Mouse (Mus musculus) gonadal fat pad, adult 2 months (tissue): Measurements from ENCODE around the gene Mei1. TPM values are rescaled to one million over a fixed set of nuclear protein-coding genes. Genes with fewer than 3 reads are reported as not detected.

ENCODE experiments used
- DNase-seq: peaks from one replicate; pipeline ENCODE4 v3.0.0-alpha.2; 2012; ENCODE audit warnings: low read depth
- polyA plus RNA-seq: library from polyadenylated mRNA; depleted of rRNA; stranded (reverse); fragments of >200 nt; gene quantifications from 2 replicates; pipeline ENCODE4 v1.2.3, GENCODE M21; 2012; rRNA removed

Gene Mei1
- 0.04 and 0.06 TPM in 2 replicates for polyA plus RNA-seq

DNA sequence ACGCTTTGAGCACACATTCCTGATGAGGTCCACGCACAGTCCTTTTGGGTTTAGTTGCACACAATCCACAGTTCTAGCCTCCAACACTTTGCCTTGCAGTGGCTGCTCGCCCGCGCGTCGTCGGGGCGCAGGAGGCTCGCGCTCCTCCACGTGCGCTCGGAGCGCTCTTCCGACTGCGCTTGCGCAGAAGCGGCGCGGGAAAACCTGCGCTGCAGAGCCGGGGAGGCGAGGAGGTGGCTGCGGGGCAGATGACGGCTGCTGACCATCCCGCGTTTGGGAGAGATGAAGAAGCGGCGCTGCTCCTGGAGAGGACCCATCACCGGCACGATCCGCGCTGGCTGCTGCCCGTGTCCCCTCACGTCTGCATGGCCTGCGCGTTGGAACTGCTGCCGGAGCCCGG lies at the start of gene Mei1:
Gene Mei1 (plus strand): TSS at position 99 of the 400 bp plus-strand sequence.
- DNase-seq: no peak

DNA sequence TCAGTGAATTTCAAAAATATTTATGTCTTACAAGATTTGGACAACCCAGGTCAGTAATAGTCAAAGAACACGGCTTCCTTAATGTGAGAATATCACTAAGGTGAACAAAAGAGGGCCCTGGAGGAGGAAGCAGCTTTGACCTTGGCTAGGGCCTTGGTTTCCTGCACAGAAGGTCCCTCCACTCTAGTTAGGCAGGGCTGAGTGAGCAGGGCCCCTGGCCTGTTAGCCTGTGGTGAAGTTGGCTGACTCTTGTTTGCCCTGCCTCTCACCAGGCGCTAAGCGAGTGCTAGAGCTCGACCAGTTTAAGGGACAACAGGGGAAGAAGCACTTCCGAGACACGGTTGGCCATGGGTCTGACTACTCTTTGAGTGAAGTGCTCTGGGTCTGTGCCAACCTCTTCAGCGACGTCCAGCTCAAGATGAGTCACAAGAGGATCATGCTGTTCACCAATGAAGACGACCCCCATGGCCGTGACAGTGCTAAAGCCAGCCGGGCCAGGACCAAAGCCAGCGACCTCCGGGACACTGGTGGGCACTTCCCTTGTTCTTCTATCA lies 47.2 kb upstream of the Mei1 start:
- no peak for DNase-seq

DNA sequence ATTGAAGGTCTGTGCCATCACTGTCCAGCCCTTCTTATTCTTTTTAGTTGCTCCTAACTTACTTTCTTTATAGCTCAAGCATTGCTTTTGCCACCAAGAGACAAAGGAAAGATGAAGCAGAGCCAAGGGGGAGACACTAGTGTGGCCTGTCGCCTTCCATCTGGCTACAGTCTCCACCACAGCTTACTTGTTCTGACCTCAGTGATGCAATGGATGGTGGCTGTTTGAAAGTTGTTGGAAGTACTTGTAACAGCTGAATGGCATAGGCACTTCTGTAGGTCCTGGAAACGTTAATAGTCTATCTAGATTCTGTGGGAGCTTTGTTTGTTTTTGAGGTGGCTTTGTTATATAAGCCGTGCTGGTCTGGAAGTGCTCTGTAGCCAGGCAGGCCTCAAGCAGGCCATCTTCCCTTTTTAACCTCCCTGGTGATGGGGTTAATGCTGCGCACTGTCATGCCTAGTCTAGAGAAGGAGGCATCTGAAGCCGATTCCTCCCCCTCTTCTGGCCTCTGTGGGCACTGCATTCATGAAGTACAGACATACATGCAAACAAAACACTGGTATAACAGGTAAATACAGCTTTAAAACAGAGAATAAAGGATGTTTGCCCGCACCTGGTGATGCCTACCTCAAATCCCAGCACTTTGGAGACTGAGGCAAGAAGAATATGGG lies 45.7 kb upstream of the Mei1 start:
- no peak for DNase-seq

DNA sequence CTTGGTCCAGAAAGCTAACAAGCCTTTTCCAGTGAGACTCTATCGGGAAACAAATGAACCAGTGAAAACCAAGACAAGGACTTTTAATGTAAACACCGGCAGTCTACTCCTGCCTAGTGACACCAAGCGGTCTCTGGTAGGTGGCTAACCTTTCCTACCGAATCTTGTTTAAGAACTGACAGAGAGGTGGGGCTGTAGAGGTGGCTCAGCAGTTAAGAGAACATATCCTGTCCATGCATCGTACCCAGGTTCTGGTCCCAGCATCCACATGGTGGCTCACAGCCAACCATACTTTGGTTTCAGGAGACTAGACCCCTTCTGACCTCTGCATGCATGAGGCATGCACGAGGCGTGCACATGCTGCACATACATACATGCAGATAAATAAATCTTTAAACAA lies 42.5 kb upstream of the Mei1 start:
- no peak for DNase-seq

DNA sequence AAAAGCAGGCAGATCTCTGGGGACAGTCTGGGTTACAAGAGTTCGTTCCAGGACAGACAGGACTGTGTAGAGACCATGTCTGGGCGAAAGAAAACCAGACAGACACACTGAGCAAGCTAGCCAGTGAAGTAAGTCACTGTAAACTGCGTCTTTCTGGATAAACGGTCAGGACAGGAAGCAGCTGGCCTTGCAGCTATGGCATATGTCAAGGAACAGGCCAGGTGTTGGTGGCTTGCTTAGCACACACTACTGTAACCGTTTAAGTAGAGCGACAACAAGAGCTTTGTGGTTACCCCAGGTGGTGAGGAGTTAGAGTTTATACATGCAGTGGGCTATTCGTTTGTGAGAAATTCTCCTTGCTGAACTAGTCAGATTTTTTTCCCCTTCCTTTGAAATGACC lies 42.1 kb upstream of the Mei1 start:
- DNase-seq: no peak

DNA sequence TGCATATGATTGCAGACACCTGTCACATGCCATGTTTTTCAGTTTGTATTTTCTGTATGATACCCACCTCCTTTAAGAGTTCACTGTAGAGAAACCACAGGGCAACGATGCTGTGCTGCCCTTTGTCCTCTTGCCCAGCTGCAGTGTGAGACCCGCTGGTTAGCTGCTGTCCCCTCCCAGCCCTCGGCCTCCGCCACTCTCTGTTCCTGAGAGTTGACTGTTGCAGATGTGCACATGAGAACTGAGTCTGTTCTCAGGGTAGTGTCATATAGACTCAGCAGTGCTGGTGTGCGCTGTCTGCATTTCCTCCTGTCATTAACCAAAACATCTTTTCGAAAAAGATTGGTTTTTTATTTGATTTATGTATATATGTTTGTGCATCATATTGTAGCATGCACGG lies 37.4 kb upstream of the Mei1 start:
- DNase-seq: no peak

DNA sequence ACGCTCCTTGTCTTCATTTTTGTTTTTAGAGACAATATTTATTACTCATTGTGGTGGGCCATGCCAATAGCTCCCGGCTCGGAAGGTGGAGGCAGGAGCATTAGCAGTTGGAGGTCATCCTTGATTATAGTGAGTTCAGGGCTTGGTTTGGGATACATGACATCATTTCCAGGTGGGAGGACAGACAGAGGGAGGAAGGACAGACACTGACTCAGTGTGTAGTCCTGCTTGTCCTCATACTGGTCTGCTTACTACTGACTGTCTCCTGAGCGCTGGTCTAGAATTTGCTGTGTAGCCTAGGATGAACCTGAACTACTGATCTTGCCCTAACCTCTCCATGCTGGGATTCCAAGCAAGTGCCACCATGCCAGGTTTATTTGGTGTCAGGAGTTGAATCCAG lies 36.0 kb upstream of the Mei1 start, which contains the start of gene Desi1:
Gene Desi1 (minus strand): TSS at position 101 of the 400 bp plus-strand sequence.
- no peak for DNase-seq

DNA sequence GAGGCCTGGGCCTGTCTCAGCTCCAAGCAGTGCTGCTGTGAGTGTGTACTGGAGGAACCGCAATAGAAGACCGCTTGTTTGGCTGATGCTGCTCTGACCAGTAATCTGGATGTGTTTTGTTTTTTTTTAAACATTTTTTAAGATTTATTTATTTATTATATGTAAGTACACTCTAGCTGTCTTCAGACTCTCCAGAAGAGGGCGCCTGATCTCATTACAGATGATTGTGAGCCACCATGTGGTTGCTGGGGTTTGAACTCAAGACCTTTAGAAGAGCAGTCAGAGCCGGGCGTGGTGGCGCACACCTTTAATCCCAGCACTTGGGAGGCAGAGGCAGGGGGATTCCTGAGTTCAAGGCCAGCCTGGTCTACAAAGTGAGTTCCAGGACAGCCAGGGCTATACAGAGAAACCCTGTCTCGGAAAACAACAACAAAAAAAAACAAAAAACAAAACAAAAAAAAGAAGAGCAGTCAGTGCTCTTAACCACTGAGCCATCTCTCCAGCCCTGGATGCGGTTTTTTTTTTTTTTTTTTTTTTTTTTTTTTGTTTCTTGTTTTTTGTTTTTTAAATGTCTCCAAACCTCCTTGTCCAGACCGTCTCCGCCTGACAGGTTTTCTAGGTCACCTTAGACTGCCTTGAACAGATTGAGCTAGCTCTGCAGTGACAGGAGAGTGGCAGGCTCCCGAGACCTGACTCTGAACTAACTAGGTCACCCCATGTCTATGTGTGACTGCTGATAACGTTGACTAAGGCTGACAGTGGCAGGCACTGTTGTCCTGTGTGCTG lies 33.7 kb upstream of the Mei1 start:
- no peak for DNase-seq

DNA sequence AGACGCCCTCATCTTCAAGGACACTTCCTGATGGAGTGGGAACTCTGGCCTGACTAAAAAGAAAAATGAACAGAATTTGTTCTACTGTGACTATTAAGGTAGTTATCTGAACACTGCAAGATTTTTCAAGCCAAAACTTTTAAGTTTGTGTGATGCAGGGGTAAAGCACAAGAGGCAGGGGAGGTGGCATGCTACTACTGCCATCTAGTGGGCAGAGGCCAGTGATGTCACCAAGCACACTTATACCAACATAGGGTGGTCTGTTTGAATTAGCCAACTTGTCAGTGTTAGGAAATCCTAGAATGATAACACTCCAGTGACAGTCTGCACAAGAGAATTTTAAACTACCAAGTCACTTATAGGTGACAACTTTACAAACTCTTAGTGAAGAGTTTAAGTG lies 29.1 kb upstream of the Mei1 start:
- no peak for DNase-seq

DNA sequence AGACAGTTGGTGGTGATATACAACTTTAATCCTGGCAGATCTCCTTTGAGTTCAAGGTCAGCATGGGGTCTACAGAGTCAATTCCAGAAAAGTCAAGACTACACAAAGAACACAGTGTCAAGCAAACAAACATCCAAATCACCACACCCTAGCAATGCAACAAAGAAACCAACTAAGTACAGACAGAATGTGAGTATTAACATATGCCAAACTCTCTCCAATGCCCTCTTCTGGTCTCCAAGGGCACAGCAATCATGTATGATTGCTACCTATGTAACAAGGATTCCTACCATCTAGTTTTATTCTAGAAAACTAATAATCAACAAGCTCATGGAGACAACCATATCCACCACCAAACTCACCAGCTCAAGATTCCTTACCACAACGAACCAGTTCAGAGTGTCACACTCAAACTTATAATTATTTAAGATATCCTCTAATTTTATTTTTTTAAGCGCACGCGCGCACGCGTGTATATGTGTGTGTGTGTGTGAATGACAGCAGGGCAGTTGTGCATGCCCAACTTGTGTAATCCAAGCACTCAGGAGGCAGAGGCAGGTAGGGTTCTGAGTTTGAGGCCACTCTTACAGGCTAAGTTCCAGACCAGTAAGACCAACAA lies 25.5 kb upstream of the Mei1 start:
- no peak for DNase-seq

DNA sequence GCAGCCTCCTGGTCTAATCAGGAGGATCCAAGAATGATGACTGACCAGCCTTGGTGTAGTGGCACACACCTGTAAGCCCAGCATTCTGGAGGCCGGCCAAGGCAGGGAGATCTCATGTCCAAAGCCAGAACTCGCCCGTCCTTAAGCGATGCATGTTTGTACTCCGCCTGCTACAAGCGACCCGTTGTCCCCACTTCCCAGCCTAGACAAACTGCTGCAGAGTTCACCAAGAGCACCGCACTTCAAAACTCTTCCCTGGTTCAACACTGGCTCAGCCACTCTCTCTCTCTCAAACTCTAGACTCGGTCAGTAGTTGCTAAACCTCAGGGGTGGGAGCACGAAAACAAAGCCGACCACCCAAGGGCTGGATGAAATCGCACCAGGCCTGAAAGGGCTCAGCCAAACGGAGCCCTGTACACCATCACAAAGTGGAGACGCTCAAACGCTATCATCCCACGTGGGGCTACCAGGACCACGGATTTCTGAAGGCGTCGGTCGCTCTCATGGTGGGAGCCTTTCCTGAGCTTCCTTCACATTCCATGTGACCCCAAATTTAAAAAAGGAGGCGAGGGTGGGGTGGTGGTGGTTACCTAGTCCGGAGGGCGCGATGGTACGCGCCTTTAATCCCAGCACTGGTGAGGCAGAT lies 23.4 kb upstream of the Mei1 start:
- no peak for DNase-seq

DNA sequence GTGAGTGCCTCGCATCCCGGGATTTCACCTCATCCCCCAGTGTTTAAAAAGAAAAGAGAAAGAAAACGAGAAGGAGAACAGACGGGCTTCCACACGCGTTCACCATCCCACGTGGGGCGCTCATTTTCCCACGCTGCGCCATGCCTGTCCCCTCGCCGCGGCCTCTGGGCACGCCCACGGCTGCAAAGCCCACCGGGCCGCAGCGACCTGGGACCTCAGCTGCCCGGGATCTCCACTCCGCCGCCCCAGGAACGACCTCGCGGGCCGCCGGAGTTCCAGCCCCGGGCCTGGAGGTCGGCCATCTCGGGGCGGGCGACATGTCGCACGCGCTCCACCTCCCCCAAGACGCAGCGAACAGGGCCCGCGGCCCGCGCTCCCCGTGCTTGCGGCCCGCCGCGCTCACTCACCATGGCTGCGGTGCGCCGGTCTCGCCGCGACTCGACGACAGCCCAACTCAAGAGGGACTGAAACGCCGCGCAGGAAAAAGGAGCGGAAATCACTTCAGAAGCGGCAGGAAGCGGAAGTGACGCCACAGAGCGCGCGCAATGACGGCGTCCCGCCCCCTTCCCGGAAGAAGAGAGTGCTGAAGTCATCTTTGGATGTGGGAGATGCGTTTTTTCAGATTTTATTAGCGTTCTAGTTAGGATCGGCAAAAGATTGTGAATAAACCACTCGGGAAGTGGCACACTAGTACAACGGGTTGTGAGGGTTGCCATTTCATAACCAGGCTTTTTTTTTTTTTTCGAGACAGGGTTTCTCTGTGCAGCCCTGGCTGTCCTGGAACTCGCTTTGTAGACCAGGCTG lies 22.5 kb upstream of the Mei1 start, which contains the start of gene Snu13:
Gene Snu13 (minus strand): TSS at position 519 of the 804 bp plus-strand sequence.
- no peak for DNase-seq

DNA sequence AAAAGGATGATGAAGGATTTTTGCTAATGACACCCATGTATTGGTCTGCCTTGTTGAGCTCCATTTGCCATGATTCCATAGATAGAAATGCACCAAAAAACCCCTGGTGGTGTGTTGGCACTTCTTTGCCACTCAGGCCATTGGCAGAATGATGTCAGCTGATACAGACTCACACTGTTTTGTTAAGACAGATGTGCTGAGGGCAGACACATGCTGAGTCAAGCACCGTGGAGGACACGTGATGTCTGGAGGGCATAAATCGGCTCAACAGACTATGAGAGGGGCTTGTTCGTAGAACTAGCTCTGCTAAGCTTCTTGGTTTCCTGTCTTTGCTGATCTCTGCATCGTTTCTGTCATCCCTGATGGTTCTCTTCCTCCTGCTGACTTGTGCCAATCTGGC lies 17.3 kb upstream of the Mei1 start:
- no peak for DNase-seq

DNA sequence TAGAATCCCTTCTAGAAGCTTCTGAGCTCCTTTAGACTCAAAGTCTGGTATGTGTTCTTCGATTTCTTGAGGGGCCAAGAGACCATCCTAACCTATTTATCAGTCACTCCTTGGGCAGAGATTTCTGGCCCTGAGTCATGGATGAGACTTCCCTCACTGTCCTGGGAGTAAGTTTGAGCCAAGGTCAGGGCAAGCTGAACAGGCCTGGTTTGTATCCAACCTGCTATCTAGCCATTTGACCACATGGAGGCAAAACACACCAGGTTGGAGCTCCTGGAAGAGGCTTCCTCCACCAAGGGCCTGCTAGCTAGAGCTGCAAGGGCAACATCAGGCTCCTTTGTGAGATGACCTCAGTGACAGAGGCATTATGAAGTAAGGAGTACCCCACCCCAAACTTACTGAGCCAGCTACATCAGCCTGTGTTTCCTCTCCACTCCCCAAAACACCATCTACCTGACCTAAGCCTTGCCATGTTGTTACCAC lies 11.0 kb upstream of the Mei1 start, which contains the start of gene 4930407I10Rik:
Gene 4930407I10Rik (plus strand): TSS at position 433 of the 483 bp plus-strand sequence.
- no peak for DNase-seq

DNA sequence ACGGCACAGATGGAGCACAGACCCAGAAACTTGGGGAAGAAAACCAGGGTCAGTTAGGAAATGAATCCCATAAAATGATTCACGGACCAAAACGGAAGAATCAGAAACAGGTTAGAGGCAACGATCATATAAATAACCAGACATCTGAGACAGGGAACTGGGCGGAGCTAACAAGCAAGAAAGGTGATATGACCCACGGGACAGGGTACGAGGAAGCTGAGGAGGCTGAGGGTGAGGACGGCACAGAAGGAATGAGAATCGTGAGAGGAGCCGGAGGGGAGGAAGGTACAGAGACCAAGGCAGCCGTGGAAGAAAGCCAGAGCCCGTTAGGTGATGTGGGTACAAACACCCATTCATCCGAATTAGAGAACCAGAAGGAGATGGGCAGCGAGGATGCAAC lies 5.9 kb upstream of the Mei1 start:
- DNase-seq: no peak

DNA sequence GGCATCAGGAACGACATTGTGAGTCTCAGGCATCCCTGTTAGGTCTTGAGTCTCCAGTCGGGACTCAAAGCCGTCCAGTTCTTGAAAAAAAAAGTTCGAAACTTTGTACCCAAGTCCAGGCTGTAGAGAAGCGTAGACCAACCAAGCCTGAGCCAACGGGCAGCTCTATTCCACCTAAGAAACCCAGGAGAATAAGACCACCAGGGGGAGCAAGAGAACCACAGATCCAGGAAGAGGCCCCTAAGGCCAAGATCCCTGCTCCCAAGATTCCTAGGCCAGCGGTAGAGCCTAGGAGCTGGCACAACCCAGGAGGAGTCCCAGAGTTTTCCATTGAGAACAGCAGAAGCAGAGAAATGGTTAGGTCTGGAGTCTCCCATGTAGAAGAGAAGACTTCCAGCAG lies 4.3 kb upstream of the Mei1 start:
- DNase-seq: no peak

DNA sequence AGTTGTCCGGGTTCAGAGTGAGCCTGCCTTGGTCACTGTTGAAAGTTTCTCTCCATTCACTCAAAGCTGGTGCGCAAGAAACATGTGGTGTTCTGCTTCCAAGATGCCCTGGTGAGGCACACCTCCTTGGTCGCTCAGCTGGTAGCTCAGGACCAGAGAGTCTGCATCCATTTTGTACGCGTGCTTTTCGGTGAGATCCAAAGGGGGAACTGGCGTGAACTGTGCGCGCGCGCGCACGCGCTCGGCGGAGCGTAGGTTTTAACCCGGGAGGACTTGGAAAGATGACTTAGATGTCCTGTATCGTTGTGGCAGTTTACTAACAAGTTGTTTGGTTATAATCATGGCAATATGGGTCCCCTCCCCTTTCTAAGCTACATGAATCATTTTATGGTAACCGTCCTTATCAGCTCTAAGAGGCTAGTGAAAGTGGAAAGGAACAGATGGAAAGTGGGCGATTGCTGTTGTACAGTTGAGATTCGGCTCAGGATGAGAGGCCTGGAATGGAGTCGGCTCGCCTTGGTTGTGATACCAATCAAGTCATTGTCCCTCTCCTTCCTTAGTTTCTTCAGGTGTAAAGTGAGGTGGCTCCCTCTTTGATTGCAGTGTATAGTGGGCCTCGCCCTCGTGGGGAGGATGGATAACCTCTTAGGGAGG lies 2.1 kb downstream of the Mei1 start:
- no peak for DNase-seq

DNA sequence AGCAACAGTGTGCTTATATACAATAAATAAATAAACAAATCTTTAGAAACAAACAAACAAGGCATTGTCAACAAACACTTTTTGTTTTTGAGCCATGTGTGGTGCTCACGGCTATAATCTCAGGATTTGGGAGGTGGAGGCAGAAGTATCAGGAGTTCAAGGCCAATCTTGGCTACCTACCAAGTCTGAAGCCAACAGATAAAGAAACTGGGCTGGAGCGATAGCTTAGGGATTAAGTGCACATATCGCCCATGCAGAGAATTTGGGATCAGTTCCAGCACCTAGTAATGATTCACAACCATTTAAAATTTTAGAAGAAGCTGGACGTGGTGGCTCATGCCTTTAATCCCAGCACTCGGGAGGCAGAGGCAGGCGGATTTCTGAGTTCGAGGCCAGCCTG lies 3.7 kb downstream of the Mei1 start:
- DNase-seq: no peak

DNA sequence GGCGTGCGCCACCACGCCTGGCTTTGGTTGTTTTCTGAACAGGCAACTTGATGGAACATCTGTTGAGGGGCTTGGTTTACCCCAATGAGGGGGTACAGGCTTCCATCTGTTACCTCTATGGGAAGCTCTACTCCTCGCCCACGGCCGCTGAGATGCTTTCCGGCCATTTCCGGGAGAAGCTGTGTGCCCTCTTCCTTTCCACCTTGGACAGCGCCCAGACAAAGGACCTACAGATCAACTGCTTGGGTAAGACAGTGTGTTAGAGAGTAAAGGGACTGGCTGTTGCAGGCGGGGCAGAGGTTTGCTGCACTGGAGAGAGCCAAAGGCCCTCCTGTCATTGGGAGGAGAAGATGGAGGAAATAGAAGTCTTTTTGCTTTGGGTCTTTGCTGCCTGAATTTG lies 10.1 kb downstream of the Mei1 start:
- DNase-seq: no peak

DNA sequence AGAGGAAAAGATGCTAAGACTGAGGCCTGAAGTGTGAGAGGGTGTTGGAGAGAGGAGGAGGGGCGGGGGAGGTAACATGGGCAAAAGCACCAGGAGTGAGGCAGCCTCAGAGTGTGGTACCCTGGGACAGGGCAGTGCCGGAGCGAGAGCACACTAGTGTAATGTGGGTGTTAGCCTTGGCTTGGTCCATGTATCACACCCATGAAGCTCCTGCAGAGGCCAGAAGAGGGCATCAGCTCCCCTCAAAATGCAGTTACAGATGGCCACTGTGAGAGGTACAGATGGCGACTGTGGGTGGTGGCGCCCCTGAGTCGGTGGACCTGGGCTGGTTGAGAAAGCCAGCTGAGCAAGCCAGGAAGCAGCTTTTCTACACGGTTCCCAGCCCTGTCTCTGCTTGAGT lies 11.4 kb downstream of the Mei1 start:
- no peak for DNase-seq
